Mouse (Mus musculus): ENCODE measurements at regions not wholly inside any gene's neighbourhood (a gene's known extent, or its start where the extent isn't known, plus 50 kb on each side); places are given as distances from the start of the nearest gene placed in this dataset.

GRCm38 (mm10) chr9:30183409-30183808, 220.5 kb upstream of the Ntm start:
- TF ChIP-seq POLR2A (IDR thresholded peaks at IDR 0.05; ENCODE audit: low read depth, low read length) (no peak), CTCF (conservative IDR thresholded peaks at IDR 0.05; ENCODE audit: insufficient read depth, insufficient read length, low read depth, low read length) (no peak)

Measured in kidney, adult 2 months (tissue).